Mouse (Mus musculus) layer of hippocampus, postnatal 36 days (tissue): ENCODE measurements around the gene Igfbpl1. TPM values are rescaled to one million over a fixed set of nuclear protein-coding genes. Genes with fewer than 3 reads are reported as not detected.

ENCODE experiments used
- DNase-seq, 2 experiments: peaks; one replicate each; pipeline ENCODE4 v3.0.0; 2022
- total RNA-seq, 2 experiments: library from RNA; stranded (reverse); gene quantifications; 2 replicates each; pipeline ENCODE4 v1.2.3; 2021

Igfbpl1 gene
- total RNA-seq, 2 experiments from 2014 or later: 6.6 TPM

DNA sequence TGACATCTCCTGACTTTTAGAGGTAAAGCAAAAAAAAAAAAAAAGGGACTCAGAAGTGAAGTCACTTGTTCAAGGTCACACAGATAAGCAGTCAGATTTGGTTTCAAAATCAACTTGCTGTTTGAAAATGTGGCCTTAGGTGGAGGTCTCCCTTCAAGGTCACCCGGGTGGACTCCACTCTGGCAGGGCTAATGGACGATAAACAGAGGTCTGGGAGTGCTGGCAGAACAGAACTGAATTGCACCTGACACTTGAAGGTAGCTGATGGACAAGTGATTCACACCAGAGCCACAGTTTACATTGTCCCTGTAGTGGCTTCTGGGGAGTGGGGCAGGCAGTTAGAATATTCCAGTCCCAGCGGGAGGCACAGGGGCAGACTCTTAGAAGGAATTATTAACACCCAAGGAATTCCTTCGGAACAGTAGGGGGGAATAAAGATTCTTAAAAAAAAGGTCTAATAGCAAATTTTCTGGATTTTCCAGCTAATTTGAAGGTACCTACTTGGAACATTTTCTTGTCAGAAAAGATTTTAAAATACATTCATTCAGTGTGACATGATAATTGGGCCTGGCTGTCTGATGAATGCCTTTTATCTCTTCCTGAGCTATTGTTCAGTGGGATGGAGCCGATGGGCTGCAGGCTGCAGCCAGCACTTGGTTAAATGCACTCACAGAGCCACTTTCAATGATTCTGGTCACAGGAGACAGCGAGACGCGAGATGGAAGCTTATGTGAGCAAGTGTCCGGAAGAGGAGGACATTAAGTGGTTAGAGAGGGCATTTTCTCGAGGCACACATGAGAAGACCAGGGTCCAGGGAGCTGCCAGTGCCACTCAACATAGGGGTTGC lies 56.7 kb downstream of the Igfbpl1 start:
- DNase-seq: no peak

DNA sequence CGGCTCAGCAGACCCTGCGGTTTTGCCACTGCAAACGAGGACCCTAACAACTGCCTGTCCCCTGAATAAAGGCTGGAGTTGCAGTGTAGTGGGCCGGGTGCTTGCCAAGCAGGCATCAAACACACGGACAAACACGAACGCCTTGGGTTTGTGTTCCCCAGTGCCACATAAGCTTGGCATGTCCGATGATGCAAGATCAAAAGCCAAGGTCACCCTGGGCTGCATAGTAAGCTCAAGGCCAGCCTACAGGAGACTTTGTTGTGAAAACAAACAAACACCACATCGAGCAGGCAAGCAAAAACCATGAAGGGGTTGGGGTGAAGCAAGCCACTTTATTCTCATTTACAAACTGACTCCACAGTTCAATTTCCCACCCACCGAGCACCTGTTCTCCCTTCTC lies 57.6 kb downstream of the Igfbpl1 start:
- DNase-seq: no peak

DNA sequence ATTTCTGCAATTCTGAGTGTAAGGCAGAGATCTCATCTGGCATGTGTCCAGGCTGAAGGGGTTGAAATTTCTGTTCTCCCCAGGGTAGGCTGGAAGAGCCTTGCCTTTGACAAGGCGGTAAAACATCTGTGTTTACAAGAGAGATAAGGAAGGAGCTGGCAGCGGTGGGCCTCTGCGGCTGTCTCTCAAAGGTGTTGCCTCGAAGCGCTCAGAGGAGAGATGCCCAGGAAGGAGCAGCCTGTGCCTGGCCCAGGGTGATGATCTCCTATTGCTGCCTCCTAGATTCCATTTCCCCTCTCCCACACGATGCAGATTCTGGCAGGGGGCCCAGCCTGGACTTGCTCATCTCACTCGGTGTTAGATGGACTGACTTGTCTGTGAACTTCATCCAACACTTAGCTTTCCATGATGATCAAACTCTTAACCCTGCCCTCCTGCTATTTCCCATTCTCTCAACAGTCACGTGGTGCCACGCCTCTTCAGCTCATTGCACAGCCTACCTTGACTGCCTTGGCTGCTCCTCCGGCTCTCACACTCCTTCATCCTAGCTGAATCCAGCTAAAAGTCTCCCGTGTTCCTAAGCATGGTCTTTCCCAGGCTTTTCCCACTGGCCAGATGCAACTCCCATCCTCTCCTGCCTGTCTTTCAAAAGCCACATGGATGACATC lies 58.7 kb downstream of the Igfbpl1 start:
- no peak for DNase-seq

DNA sequence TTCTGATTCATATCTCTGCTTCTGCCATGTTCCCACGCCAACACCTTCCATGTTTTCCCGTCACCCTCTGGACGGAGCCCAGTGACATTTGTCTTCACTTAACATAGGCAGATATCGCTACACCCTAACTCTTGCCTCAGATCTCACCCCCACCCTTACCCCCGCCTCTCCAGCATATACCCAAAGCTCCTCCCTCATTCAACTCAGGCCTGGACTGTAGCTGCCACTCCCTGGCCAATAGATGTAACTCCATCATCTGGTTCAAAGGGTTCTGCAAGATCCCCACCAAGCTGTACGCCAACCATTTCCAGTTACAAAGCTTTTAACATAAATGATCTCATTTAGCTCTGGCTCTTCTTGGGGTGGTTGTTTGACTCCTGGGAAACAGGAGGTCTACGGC lies 59.9 kb downstream of the Igfbpl1 start:
- no peak for DNase-seq

DNA sequence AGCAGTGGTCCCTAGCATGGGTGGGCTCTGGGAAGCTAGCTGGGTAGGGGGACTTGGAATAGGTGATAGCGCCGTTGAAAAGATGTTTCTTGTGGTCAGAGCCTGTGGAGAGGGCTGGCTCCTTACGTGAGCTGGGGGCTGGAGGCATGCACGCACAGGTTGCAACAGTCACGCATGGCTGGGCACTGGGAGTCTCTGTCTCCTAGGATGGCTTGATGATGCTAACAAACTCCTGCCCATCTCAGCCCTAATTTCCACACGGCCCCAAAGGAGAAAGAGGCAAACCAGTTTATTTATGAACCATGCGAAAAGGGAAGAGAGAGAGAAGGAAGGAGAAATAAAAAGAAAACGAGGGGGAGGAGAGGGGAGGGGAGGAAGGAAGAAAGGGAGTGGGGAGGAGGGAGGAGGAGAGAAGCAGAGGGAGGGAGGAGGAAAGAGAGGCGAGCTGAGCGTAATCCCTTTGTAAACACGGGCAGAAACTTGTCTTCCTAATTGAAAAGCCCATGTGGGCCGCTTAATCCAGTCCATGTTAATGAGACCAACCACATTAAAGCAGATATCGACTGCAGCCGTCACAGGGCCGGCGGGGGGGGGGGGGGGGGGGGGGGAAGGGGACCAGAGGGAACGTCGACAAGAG lies 61.0 kb downstream of the Igfbpl1 start:
- no peak for DNase-seq

DNA sequence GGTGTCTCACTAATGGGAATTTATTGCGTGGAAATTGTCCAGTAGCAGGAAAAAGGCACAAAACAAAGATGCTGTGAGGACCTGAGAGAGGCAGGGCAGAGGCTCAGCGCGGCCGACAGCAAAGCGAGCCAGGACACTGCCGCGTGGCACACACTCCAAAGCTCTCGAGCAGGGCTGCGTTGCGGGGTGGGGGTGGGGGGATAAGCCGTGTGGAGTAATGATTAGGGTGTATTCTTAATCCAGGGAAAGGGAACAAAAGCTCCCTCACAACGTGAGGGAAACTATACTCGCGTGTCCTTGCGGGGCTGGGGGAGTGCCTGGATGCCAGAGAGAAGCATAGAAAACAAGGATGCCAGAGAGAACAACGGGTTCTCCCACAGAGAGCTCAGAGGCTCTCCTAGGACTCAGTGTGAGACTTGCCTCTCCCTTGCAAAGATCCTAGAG lies 61.6 kb downstream of the Igfbpl1 start:
- no peak for DNase-seq

DNA sequence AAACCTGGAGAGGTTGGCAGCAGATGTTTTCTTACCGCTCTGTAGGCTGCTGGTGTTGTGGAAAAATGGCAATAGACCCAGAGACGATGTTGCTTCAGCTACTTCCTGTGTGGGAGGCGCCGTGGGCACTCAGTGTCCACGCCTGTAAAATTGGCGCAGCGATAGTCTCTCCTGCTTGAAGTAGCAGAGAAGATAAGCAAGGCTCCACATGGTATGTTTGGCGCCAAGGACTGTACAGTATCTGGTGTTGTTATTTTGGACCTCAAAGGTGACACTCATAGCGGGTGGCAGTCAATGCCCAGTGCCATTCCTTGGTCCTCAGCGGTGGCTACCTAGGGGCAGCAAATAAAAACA lies 62.6 kb downstream of the Igfbpl1 start:
- no peak for DNase-seq

DNA sequence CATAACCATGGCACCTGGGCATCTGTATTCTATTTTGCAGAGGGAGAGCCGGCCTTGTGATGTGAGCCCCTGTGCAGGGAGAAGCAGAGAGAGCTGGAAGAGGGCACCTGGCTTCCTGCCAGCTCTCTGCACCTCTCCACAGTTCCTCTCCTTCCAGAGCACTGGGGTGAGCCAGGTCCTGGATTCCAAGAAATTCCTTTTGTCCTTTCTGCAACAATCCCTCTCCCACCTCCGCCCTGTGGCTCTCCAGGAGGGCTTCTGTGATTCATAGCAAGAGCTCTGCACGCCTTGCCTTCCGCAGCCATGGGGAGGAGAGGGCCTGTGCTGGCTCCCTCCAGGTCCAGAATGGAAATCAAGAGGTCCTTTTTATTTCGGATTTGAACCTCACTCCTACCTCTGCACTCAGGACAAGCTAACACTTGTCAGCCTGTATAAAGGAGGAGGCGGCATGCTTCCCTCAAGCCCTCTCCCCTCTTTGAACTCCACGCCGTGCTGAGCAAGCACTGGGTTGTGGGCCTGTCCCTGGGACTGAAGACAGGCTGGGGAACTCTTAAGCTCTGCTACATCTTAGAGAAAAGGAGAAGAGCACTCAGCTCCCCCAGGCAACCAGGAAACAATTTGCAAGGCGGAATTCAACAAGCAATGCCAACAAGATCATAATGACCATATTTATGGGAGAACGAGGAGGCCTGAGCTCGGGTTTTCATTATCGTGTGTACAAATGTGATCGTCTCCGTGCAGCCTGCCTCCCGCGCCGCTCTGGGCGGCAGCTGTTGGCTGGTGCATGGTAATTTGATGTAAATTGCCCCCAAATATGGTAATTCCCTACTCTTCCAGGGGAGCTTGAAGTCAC lies 63.2 kb downstream of the Igfbpl1 start:
- DNase-seq: no peak

DNA sequence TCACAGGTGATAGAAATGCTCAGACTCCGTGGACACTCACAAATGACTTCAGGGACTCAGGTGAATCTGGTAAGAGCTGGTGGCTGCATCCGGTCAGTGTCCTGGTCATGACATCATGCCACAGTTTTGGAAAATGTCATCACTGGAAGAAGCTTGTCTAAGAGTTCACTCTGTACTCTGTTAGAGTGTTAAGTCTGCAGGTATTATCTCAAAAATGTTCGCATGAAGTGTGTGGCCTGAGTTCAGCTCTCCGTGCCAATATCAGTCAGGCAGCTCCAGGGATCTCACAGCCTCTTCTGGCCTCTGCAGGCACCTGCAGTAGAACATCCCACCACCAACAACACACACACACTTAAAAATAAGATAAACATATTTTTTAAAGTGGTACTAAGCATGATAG lies 64.1 kb downstream of the Igfbpl1 start:
- DNase-seq: no peak

Other genes starting within 250 kb of the Igfbpl1 start
- 1 to 10 TPM; 8.1 to 8.7 TPM for gene Aldh1b1, start 27.9 kb downstream of the Igfbpl1 start, total RNA-seq
- gene Stra6l, start 21.7 kb upstream of the Igfbpl1 start, total RNA-seq: not detected
- under 1 TPM; 0.10 to 0.25 TPM for gene Ccdc180, start 63.4 kb upstream of the Igfbpl1 start, total RNA-seq
- 10 to 100 TPM; 25.7 to 26.0 TPM for gene Tdrd7, start 138.4 kb upstream of the Igfbpl1 start, total RNA-seq
- gene Tmod1, start 212.0 kb upstream of the Igfbpl1 start, total RNA-seq: 10 to 100 TPM; 20.4 to 21.4 TPM